Mouse (Mus musculus): ENCODE measurements around the gene Dpf2. TPM values are rescaled to one million over a fixed set of nuclear protein-coding genes. Genes with fewer than 3 reads are reported as not detected.

Gene Dpf2
- polyA plus RNA-seq, 1 experiment = 71.5 TPM

- peaks cover 30% of the 10 kb centered on the region for H3K4me1 ChIP-seq (ENCODE audit: control insufficient read depth, insufficient read depth, low read length)
- no peak for TF ChIP-seq POLR2A (IDR thresholded peaks at IDR 0.05; ENCODE audit: low read depth, low read length)
- no peak for TF ChIP-seq CTCF (conservative IDR thresholded peaks at IDR 0.05; ENCODE audit: insufficient read depth, insufficient read length, low read depth, low read length)
- DNase-seq = peak; percentile 82
- no peak overlapping the region for H3K27ac ChIP-seq (ENCODE audit: insufficient read depth, low read depth, low read length)
- H3K4me3 ChIP-seq (ENCODE audit: insufficient read depth, low read depth, low read length) = no peak overlapping the region
- 46% methylated on average over 6 of the region's 6 CpGs for WGBS
- H3K27me3 ChIP-seq (replicated peaks; ENCODE audit: control insufficient read depth, insufficient read depth, low read length) = no peaks in the 10 kb centered on the region
- no peaks in the 10 kb centered on the region for H3K36me3 ChIP-seq (ENCODE audit: control insufficient read depth, insufficient read depth, low read length)
Observed at GRCm38 (mm10) chr19:5881155-5881554, 31.7 kb downstream of the Dpf2 start.

GRCm38 (mm10) chr19:5879735-5880134 lies 33.1 kb downstream of the Dpf2 start:
- TF ChIP-seq POLR2A (IDR thresholded peaks at IDR 0.05; ENCODE audit: low read depth, low read length) = no peak
- no peak for TF ChIP-seq CTCF (conservative IDR thresholded peaks at IDR 0.05; ENCODE audit: insufficient read depth, insufficient read length, low read depth, low read length)
- H3K4me1 ChIP-seq (ENCODE audit: control insufficient read depth, insufficient read depth, low read length) = peaks cover 35% of the 10 kb centered on the region
- H3K4me3 ChIP-seq (ENCODE audit: insufficient read depth, low read depth, low read length) = peak overlapping the region; percentile 13; the same call in 1 of the 2 replicates
- WGBS = 79% methylated on average over 7 of the region's 7 CpGs
- DNase-seq = no peak
- no peaks in the 10 kb centered on the region for H3K27me3 ChIP-seq (replicated peaks; ENCODE audit: control insufficient read depth, insufficient read depth, low read length)
- H3K27ac ChIP-seq (ENCODE audit: insufficient read depth, low read depth, low read length) = peak overlapping the region; percentile 48
- H3K36me3 ChIP-seq (ENCODE audit: control insufficient read depth, insufficient read depth, low read length) = no peaks in the 10 kb centered on the region

DNA sequence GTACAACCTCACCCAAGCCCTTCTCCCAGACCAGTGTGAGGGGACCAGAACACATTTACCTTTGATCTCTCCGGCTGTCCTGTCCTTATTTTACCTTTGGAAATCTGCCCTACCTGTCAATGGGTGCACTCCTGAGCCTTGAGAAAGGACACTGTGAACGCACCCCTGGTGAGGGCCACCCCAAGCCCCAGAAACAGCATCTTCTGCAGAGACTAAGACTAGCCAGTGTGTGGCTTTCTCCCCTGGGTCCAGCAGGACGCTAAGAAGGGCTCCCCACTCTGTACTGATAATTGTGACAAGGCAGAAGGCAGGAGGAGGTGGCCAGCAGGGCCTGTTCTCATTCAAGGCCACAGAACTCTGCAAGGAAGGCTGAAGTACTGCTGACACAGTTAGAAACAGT lies 33.9 kb downstream of the Dpf2 start:
- DNase-seq = peak; percentile 59
- H3K4me1 ChIP-seq (ENCODE audit: control insufficient read depth, insufficient read depth, low read length) = peaks cover 37% of the 10 kb centered on the region
- TF ChIP-seq POLR2A (IDR thresholded peaks at IDR 0.05; ENCODE audit: low read depth, low read length) (no peak), CTCF (conservative IDR thresholded peaks at IDR 0.05; ENCODE audit: insufficient read depth, insufficient read length, low read depth, low read length) (no peak)
- H3K4me3 ChIP-seq (ENCODE audit: insufficient read depth, low read depth, low read length) = peak overlapping the region; percentile 39
- H3K36me3 ChIP-seq (ENCODE audit: control insufficient read depth, insufficient read depth, low read length) = no peaks in the 10 kb centered on the region
- no peaks in the 10 kb centered on the region for H3K27me3 ChIP-seq (replicated peaks; ENCODE audit: control insufficient read depth, insufficient read depth, low read length)
- peak overlapping the region; percentile 58 for H3K27ac ChIP-seq (ENCODE audit: insufficient read depth, low read depth, low read length)
- 35% methylated on average over 3 of the region's 3 CpGs for WGBS

- Histone ChIP-seq H3K27ac (ENCODE audit: insufficient read depth, low read depth, low read length) (peak overlapping the region; percentile 88), H3K36me3 (ENCODE audit: control insufficient read depth, insufficient read depth, low read length) (no peaks in the 10 kb centered on the region), H3K4me1 (ENCODE audit: control insufficient read depth, insufficient read depth, low read length) (peaks cover 39% of the 10 kb centered on the region), H3K27me3 (replicated peaks; ENCODE audit: control insufficient read depth, insufficient read depth, low read length) (no peaks in the 10 kb centered on the region), H3K4me3 (ENCODE audit: insufficient read depth, low read depth, low read length) (peak overlapping the region; percentile 39)
- TF ChIP-seq POLR2A (IDR thresholded peaks at IDR 0.05; ENCODE audit: low read depth, low read length) (no peak), CTCF (conservative IDR thresholded peaks at IDR 0.05; ENCODE audit: insufficient read depth, insufficient read length, low read depth, low read length) (no peak)
- DNase-seq = peak; percentile 97
- WGBS = 11% methylated on average over 7 of the region's 7 CpGs
Observed at GRCm38 (mm10) chr19:5878362-5878722, 34.5 kb downstream of the Dpf2 start.

GRCm38 (mm10) chr19:5877618-5878361 lies 35.0 kb downstream of the Dpf2 start, which contains the start of gene Slc25a45:
Slc25a45 (plus strand) TSS chr19:5877808.
- WGBS = 16% methylated on average over 15 of the region's 15 CpGs

GRCm38 (mm10) chr19:5874969-5875480 lies 37.8 kb downstream of the Dpf2 start, which contains the start of gene Frmd8:
Frmd8 (minus strand) TSS chr19:5875274.
- no peak for TF ChIP-seq CTCF (conservative IDR thresholded peaks at IDR 0.05; ENCODE audit: insufficient read depth, insufficient read length, low read depth, low read length)
- TF ChIP-seq POLR2A (IDR thresholded peaks at IDR 0.05; ENCODE audit: low read depth, low read length) = peak; percentile 55
- no peaks in the 10 kb centered on the region for H3K27me3 ChIP-seq (replicated peaks; ENCODE audit: control insufficient read depth, insufficient read depth, low read length)
- peak; percentile 97 for DNase-seq

More at GRCm38 (mm10) chr19:5877618-5878361, 35.0 kb downstream of the Dpf2 start, which contains the start of gene Slc25a45:
- Histone ChIP-seq H3K4me3 (ENCODE audit: insufficient read depth, low read depth, low read length) (peak within 1 kb of the TSS; percentile 39), H3K27ac (ENCODE audit: insufficient read depth, low read depth, low read length) (peak within 1 kb of the TSS; percentile 88), H3K36me3 (ENCODE audit: control insufficient read depth, insufficient read depth, low read length) (no peaks in the 10 kb centered on the region), H3K4me1 (ENCODE audit: control insufficient read depth, insufficient read depth, low read length) (peaks cover 39% of the 10 kb centered on the region), H3K27me3 (replicated peaks; ENCODE audit: control insufficient read depth, insufficient read depth, low read length) (no peaks in the 10 kb centered on the region)
- peak; percentile 84 for DNase-seq
- TF ChIP-seq CTCF (conservative IDR thresholded peaks at IDR 0.05; ENCODE audit: insufficient read depth, insufficient read length, low read depth, low read length) = peak; percentile 76
- no peak for TF ChIP-seq POLR2A (IDR thresholded peaks at IDR 0.05; ENCODE audit: low read depth, low read length)

GRCm38 (mm10) chr19:5874391-5874968 lies 38.3 kb downstream of the Dpf2 start:
- H3K36me3 ChIP-seq (ENCODE audit: control insufficient read depth, insufficient read depth, low read length) = no peaks in the 10 kb centered on the region
- H3K27me3 ChIP-seq (replicated peaks; ENCODE audit: control insufficient read depth, insufficient read depth, low read length) = no peaks in the 10 kb centered on the region
- DNase-seq = no peak
- peaks cover 23% of the 10 kb centered on the region for H3K4me1 ChIP-seq (ENCODE audit: control insufficient read depth, insufficient read depth, low read length)
- H3K27ac ChIP-seq (ENCODE audit: insufficient read depth, low read depth, low read length) = peak overlapping the region; percentile 65
- 3% methylated on average over 13 of the region's 13 CpGs for WGBS
- TF ChIP-seq CTCF (conservative IDR thresholded peaks at IDR 0.05; ENCODE audit: insufficient read depth, insufficient read length, low read depth, low read length) = no peak
- no peak for TF ChIP-seq POLR2A (IDR thresholded peaks at IDR 0.05; ENCODE audit: low read depth, low read length)
- H3K4me3 ChIP-seq (ENCODE audit: insufficient read depth, low read depth, low read length) = peak overlapping the region; percentile 92

More at GRCm38 (mm10) chr19:5874969-5875480, 37.8 kb downstream of the Dpf2 start, which contains the start of gene Frmd8:
- under 1% methylated on average over 37 of the region's 37 CpGs for WGBS
- Histone ChIP-seq H3K36me3 (ENCODE audit: control insufficient read depth, insufficient read depth, low read length) (no peaks in the 10 kb centered on the region), H3K4me3 (ENCODE audit: insufficient read depth, low read depth, low read length) (peak within 1 kb of the TSS; percentile 92), H3K4me1 (ENCODE audit: control insufficient read depth, insufficient read depth, low read length) (peaks cover 29% of the 10 kb centered on the region), H3K27ac (ENCODE audit: insufficient read depth, low read depth, low read length) (peak within 1 kb of the TSS; percentile 65)
